Mouse (Mus musculus): ENCODE measurements around the gene Rsph3a.
"Not testable (repeated sequence)": the region's sequence is repeated elsewhere in the genome, so short reads cannot be mapped to it uniquely, and the experiment has no call there.

Rsph3a gene

GRCm38 (mm10) chr17:7929279-7929678 is 16.1 kb upstream of the Rsph3a start:
- DNase-seq, result no peak

- peak; percentile 28 for DNase-seq
Observed at GRCm38 (mm10) chr17:7931096-7931990, 14.1 kb upstream of the Rsph3a start.

- not testable (repeated sequence) for DNase-seq
Observed at GRCm38 (mm10) chr17:7932121-7932520, 13.3 kb upstream of the Rsph3a start.

GRCm38 (mm10) chr17:7939640-7940039 is 5.8 kb upstream of the Rsph3a start:
- peak; percentile 38 for DNase-seq

- not testable (repeated sequence) for DNase-seq
Observed at GRCm38 (mm10) chr17:7946053-7946627, 726 bp downstream of the Rsph3a start.

- not testable (repeated sequence) for DNase-seq
Observed at GRCm38 (mm10) chr17:7951333-7951732, 5.9 kb downstream of the Rsph3a start.

GRCm38 (mm10) chr17:7957242-7957641 is 11.8 kb downstream of the Rsph3a start:
- DNase-seq, result not testable (repeated sequence)

GRCm38 (mm10) chr17:7963333-7963732 is 17.9 kb downstream of the Rsph3a start:
- not testable (repeated sequence) for DNase-seq

- not testable (repeated sequence) for DNase-seq
Observed at GRCm38 (mm10) chr17:7964398-7964797, 19.0 kb downstream of the Rsph3a start.

GRCm38 (mm10) chr17:7968490-7968889 is 23.1 kb downstream of the Rsph3a start:
- DNase-seq, result not testable (repeated sequence)

- not testable (repeated sequence) for DNase-seq
Observed at GRCm38 (mm10) chr17:7969782-7970181, 24.4 kb downstream of the Rsph3a start.

- DNase-seq, result not testable (repeated sequence)
Observed at GRCm38 (mm10) chr17:7983484-7983883, 38.1 kb downstream of the Rsph3a start.

- not testable (repeated sequence) for DNase-seq
Observed at GRCm38 (mm10) chr17:7985597-7985996, 40.2 kb downstream of the Rsph3a start.

GRCm38 (mm10) chr17:7987038-7987437 is 41.6 kb downstream of the Rsph3a start:
- DNase-seq, result not testable (repeated sequence)

GRCm38 (mm10) chr17:8003248-8003647 is 57.8 kb downstream of the Rsph3a start:
- not testable (repeated sequence) for DNase-seq

GRCm38 (mm10) chr17:8006771-8007170 is 61.4 kb downstream of the Rsph3a start:
- DNase-seq, result not testable (repeated sequence)

GRCm38 (mm10) chr17:8009565-8009964 is 64.2 kb downstream of the Rsph3a start:
- DNase-seq, result not testable (repeated sequence)

- not testable (repeated sequence) for DNase-seq
Observed at GRCm38 (mm10) chr17:8013974-8014373, 68.6 kb downstream of the Rsph3a start.

GRCm38 (mm10) chr17:8022675-8023074 is 77.3 kb downstream of the Rsph3a start:
- not testable (repeated sequence) for DNase-seq

GRCm38 (mm10) chr17:8027475-8028168 is 82.2 kb downstream of the Rsph3a start:
- DNase-seq, result not testable (repeated sequence)

Data from embryo, embryonic 11 days (tissue).